Mouse (Mus musculus): Measurements from ENCODE around the gene Ptpn3. TPM values are rescaled to one million over a fixed set of nuclear protein-coding genes. Genes with fewer than 3 reads are reported as not detected.

Ptpn3 gene
- polyA plus RNA-seq, 1 experiment from 2014 or later, result 9.7 TPM

Other genes with a start within 250 kb of the Ptpn3 start
- 12.1 and 19.6 TPM in 2 replicates for gene Epb41l4b, start 158.4 kb downstream of the Ptpn3 start, polyA plus RNA-seq (2014; fragmentation: Nextera tagmentation; extraction: Ambion mirVana)
- gene Palm2, start 132.4 kb upstream of the Ptpn3 start, polyA plus RNA-seq (2014; fragmentation: Nextera tagmentation; extraction: Ambion mirVana), result 3.8 and 4.3 TPM in 2 replicates

All from intestine, embryonic 14.5 days (tissue).